Mouse (Mus musculus) limb, embryonic 14.5 days (tissue): ENCODE measurements at regions not wholly inside any gene's neighbourhood (a gene's known extent, or its start where the extent isn't known, plus 50 kb on each side); places are given as distances from the start of the nearest gene placed in this dataset.
A peak's percentile ranks its signal among the peaks of the same experiment; 100 is the strongest.

Source experiments
- ATAC-seq: fragments of 200-750 bp; cut with Nextera tagmentation; 2 replicates; pipeline ENCODE4 v1.8.0; 2017; ENCODE audit warnings: low read depth, moderate number of reproducible peaks, moderate TSS enrichment; ENCODE audit not compliant: low FRiP score
- DNase-seq: peaks from one replicate; pipeline ENCODE4 v3.0.0-alpha.2; 2015; ENCODE audit warnings: low spot score
- H3K27ac ChIP-seq: fragments of 300-500 bp; sonication (generic); replicated peaks from 2 replicates; pipeline ENCODE4 v1.5.1; 2014; ENCODE audit warnings: low read depth, mild to moderate bottlenecking, low read length, moderate library complexity, mixed read lengths
- H3K27me3 ChIP-seq: fragments of 300-500 bp; sonication (generic); 2 replicates; pipeline ENCODE4 v1.6.1; 2014; ENCODE audit warnings: low read length, mixed read lengths; ENCODE audit not compliant: control insufficient read depth, insufficient read depth
- H3K36me3 ChIP-seq: fragments of 300-500 bp; sonication (generic); 2 replicates; pipeline ENCODE4 v1.6.1; 2014; ENCODE audit warnings: mild to moderate bottlenecking, low read length, moderate library complexity, mixed read lengths; ENCODE audit not compliant: control insufficient read depth, insufficient read depth
- H3K4me1 ChIP-seq: fragments of 300-500 bp; sonication (generic); 2 replicates; pipeline ENCODE4 v1.6.1; 2014; ENCODE audit warnings: antibody characterized with exemption, low read length, mixed read lengths; ENCODE audit not compliant: control insufficient read depth, insufficient read depth
- H3K4me2 ChIP-seq: fragments of 300-500 bp; sonication (generic); replicated peaks from 2 replicates; pipeline ENCODE4 v1.6.1; 2014; ENCODE audit warnings: low read depth, mild to moderate bottlenecking, low read length, moderate library complexity; ENCODE audit not compliant: severe bottlenecking
- H3K4me3 ChIP-seq: fragments of 300-500 bp; sonication (generic); replicated peaks from 2 replicates; pipeline ENCODE4 v1.5.1; 2014; ENCODE audit warnings: low read length
- H3K9ac ChIP-seq: fragments of 300-500 bp; sonication (generic); 2 replicates; pipeline ENCODE4 v1.6.1; 2014; ENCODE audit warnings: mild to moderate bottlenecking, low read depth, low read length, moderate library complexity; ENCODE audit not compliant: severe bottlenecking
- H3K9me3 ChIP-seq: fragments of 300-500 bp; sonication (generic); 2 replicates; pipeline ENCODE4 v1.6.1; 2016; ENCODE audit warnings: low read length; ENCODE audit not compliant: control insufficient read depth
- POLR2A ChIP-seq: fragments of 200-500 bp; IDR thresholded peaks from 2 replicates; pipeline ENCODE4 v1.8.0; 2012; ENCODE audit warnings: inconsistent platforms, mild to moderate bottlenecking, moderate library complexity, borderline replicate concordance; ENCODE audit not compliant: insufficient read depth, insufficient read length; ENCODE audit errors: extremely low read depth
- WGBS: fragments of 180-500 bp; shearing (Covaris S2); extraction: QIAGEN DNeasy Blood & Tissue Kit; methylation state at CpG from one replicate; pipeline ENCODE4 v1.1.7; 2014; 5-methylcytosine and 5-hydroxymethylcytosine counted together

GRCm38 (mm10) chr19:21913005-21913670, 135.0 kb downstream of the Cemip2 start:
- Histone ChIP-seq H3K27me3 (no peaks in the 10 kb centered on the region), H3K4me2 (no peak overlapping the region), H3K4me1 (peaks cover 6% of the 10 kb centered on the region), H3K36me3 (no peaks in the 10 kb centered on the region), H3K27ac (no peak overlapping the region), H3K9ac (no peak overlapping the region), H3K4me3 (no peak overlapping the region), H3K9me3 (no peaks in the 10 kb centered on the region)
- ATAC-seq, result no peak
- 78% methylated on average over 8 of the region's 8 CpGs for WGBS
- no peak for TF ChIP-seq POLR2A
- DNase-seq, result no peak

- no peak overlapping the region for H3K27ac ChIP-seq
- no peaks in the 10 kb centered on the region for H3K36me3 ChIP-seq
- H3K9me3 ChIP-seq, result no peaks in the 10 kb centered on the region
- no peak for TF ChIP-seq POLR2A
- no peak overlapping the region for H3K9ac ChIP-seq
- H3K4me3 ChIP-seq, result no peak overlapping the region
- ATAC-seq, result no peak
- DNase-seq, result no peak
- 52% methylated on average over 9 of the region's 9 CpGs for WGBS
- no peak overlapping the region for H3K4me2 ChIP-seq
- H3K4me1 ChIP-seq, result peaks cover 6% of the 10 kb centered on the region
- no peaks in the 10 kb centered on the region for H3K27me3 ChIP-seq
Measured at GRCm38 (mm10) chr19:21913748-21914611, 135.8 kb downstream of the Cemip2 start.

- WGBS, result 16% methylated on average over 3 of the region's 3 CpGs
- H3K27me3 ChIP-seq, result no peaks in the 10 kb centered on the region
- no peak overlapping the region for H3K4me3 ChIP-seq
- TF ChIP-seq POLR2A, result no peak
- DNase-seq (peak; percentile 37), ATAC-seq (no peak)
- no peak overlapping the region for H3K9ac ChIP-seq
- H3K4me2 ChIP-seq, result no peak overlapping the region
- H3K27ac ChIP-seq, result no peak overlapping the region
- H3K9me3 ChIP-seq, result no peaks in the 10 kb centered on the region
- no peaks in the 10 kb centered on the region for H3K36me3 ChIP-seq
- H3K4me1 ChIP-seq, result peaks cover 6% of the 10 kb centered on the region
Measured at GRCm38 (mm10) chr19:21914658-21915057, 136.5 kb downstream of the Cemip2 start.

GRCm38 (mm10) chr19:21918113-21918512, 140.0 kb downstream of the Cemip2 start:
- no peaks in the 10 kb centered on the region for H3K36me3 ChIP-seq
- H3K4me2 ChIP-seq, result no peak overlapping the region
- 79% methylated on average over 4 of the region's 4 CpGs for WGBS
- H3K9me3 ChIP-seq, result no peaks in the 10 kb centered on the region
- H3K4me3 ChIP-seq, result no peak overlapping the region
- no peak for TF ChIP-seq POLR2A
- DNase-seq (no peak), ATAC-seq (no peak)
- H3K9ac ChIP-seq, result no peak overlapping the region
- H3K27me3 ChIP-seq, result no peaks in the 10 kb centered on the region
- peaks cover 6% of the 10 kb centered on the region for H3K4me1 ChIP-seq
- H3K27ac ChIP-seq, result no peak overlapping the region

- WGBS, result 54% methylated on average over 3 of the region's 3 CpGs
- H3K4me3 ChIP-seq, result no peak overlapping the region
- DNase-seq (no peak), ATAC-seq (no peak)
- H3K27ac ChIP-seq, result no peak overlapping the region
- H3K9me3 ChIP-seq, result no peaks in the 10 kb centered on the region
- no peaks in the 10 kb centered on the region for H3K27me3 ChIP-seq
- no peak for TF ChIP-seq POLR2A
- no peak overlapping the region for H3K9ac ChIP-seq
- H3K36me3 ChIP-seq, result no peaks in the 10 kb centered on the region
- no peak overlapping the region for H3K4me2 ChIP-seq
- H3K4me1 ChIP-seq, result peaks cover 5% of the 10 kb centered on the region
Measured at GRCm38 (mm10) chr19:21919074-21919473, 140.9 kb downstream of the Cemip2 start.
